Mouse (Mus musculus): Measurements from ENCODE around the gene Uhmk1.
"Not testable (repeated sequence)": the region's sequence is repeated elsewhere in the genome, so short reads cannot be mapped to it uniquely, and the experiment has no call there.

- TF ChIP-seq CTCF (IDR thresholded peaks at IDR 0.05; ENCODE audit: insufficient read depth, low read length); POLR2A (IDR thresholded peaks at IDR 0.05; ENCODE audit: borderline replicate concordance, extremely low read depth, low read depth, low read length): not testable (repeated sequence)
Measured at GRCm38 (mm10) chr1:170232688-170233087, 17.5 kb upstream of the Uhmk1 start, which contains the start of gene Sh2d1b2.

Data from lung, adult 2 months (tissue).